Mouse (Mus musculus) neural tube, embryonic 15.5 days (tissue): ENCODE results near the gene Mpdu1. TPM values are rescaled to one million over a fixed set of nuclear protein-coding genes. Genes with fewer than 3 reads are reported as not detected.
A peak's percentile ranks its signal among the peaks of the same experiment; 100 is the strongest.
"Not testable (repeated sequence)": the region's sequence is repeated elsewhere in the genome, so short reads cannot be mapped to it uniquely, and the experiment has no call there.

ENCODE experiments used
- ATAC-seq: fragments of 200-750 bp; cut with Nextera tagmentation; 2 replicates; pipeline ENCODE4 v1.8.0; 2017; ENCODE audit warnings: mild to moderate bottlenecking, moderate TSS enrichment, moderate library complexity; ENCODE audit not compliant: low FRiP score
- H3K27ac ChIP-seq: fragments of 300-500 bp; sonication (generic); replicated peaks from 2 replicates; pipeline ENCODE4 v1.5.1; 2015; ENCODE audit warnings: mild to moderate bottlenecking, inconsistent platforms
- H3K27me3 ChIP-seq: fragments of 300-500 bp; sonication (generic); replicated peaks from 2 replicates; pipeline ENCODE4 v1.6.1; 2015; ENCODE audit warnings: inconsistent platforms
- H3K36me3 ChIP-seq: fragments of 300-500 bp; sonication (generic); 2 replicates; pipeline ENCODE4 v1.6.1; 2015; ENCODE audit warnings: inconsistent platforms
- H3K4me1 ChIP-seq: fragments of 300-500 bp; sonication (generic); 2 replicates; pipeline ENCODE4 v1.6.1; 2015; ENCODE audit warnings: inconsistent platforms
- H3K4me2 ChIP-seq: fragments of 300-500 bp; sonication (generic); 2 replicates; pipeline ENCODE4 v1.6.1; 2015; ENCODE audit warnings: inconsistent platforms, mild to moderate bottlenecking, moderate library complexity
- H3K4me3 ChIP-seq: fragments of 300-500 bp; sonication (generic); replicated peaks from 2 replicates; pipeline ENCODE4 v1.5.1; 2015; ENCODE audit warnings: mild to moderate bottlenecking, inconsistent platforms
- H3K9ac ChIP-seq: fragments of 300-500 bp; sonication (generic); replicated peaks from 2 replicates; pipeline ENCODE4 v1.6.1; 2015; ENCODE audit warnings: mild to moderate bottlenecking, inconsistent platforms
- H3K9me3 ChIP-seq: fragments of 300-500 bp; sonication (generic); replicated peaks from 2 replicates; pipeline ENCODE4 v1.6.1; 2016; ENCODE audit warnings: inconsistent platforms
- WGBS: fragments of 180-500 bp; shearing (Covaris S2); methylation state at CpG from one replicate; pipeline ENCODE4 v1.1.7; 2015; ENCODE audit warnings: mixed read lengths; 5-methylcytosine and 5-hydroxymethylcytosine counted together
- polyA plus RNA-seq: library from polyadenylated mRNA; unstranded; fragments of >200 nt; fragmentation: Nextera tagmentation; extraction: Ambion mirVana; gene quantifications from 2 replicates; pipeline ENCODE4 v1.2.1, GENCODE M21; 2015

Mpdu1 gene
- polyA plus RNA-seq, 1 experiment from 2014 or later = 101 TPM

DNA sequence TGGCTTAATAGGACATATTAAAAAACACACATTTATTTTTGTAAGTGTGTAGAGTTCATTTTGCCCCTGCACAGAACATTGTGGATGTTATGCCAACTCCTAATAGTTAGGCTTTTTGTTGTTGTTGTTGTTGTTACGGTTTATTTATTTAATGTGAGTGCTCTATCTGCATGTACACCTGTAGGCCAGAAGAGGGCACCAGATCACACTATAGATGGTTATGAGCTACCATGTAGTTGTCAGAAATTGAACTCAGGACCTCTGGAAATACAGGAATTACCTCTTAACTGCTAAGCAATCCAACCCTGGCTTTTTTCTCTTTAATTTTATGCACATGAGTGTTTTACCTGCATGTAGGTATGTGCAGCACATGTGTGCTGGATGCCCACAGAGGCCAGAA is 32.6 kb downstream of the Mpdu1 start:
- no peak for ATAC-seq
- Histone ChIP-seq H3K4me1 (peaks cover 15% of the 10 kb centered on the region), H3K4me3 (no peak overlapping the region), H3K36me3 (no peaks in the 10 kb centered on the region), H3K9me3 (no peaks in the 10 kb centered on the region), H3K4me2 (no peak overlapping the region), H3K27ac (no peak overlapping the region), H3K9ac (no peak overlapping the region), H3K27me3 (no peaks in the 10 kb centered on the region)
- 71% methylated on average over 1 of the region's 1 CpGs for WGBS

- H3K27me3 ChIP-seq = no peaks in the 10 kb centered on the region
- no peak overlapping the region for H3K9ac ChIP-seq
- H3K36me3 ChIP-seq = no peaks in the 10 kb centered on the region
- H3K4me3 ChIP-seq = no peak overlapping the region
- WGBS = 36% methylated on average over 6 of the region's 6 CpGs
- no peak overlapping the region for H3K27ac ChIP-seq
- H3K4me1 ChIP-seq = peaks cover 6% of the 10 kb centered on the region
- ATAC-seq = no peak
- H3K4me2 ChIP-seq = no peak overlapping the region
- no peaks in the 10 kb centered on the region for H3K9me3 ChIP-seq
These were observed 34.2 kb downstream of the Mpdu1 start for GRCm38 (mm10) chr11:69628286-69628685.

- WGBS = 93% methylated on average over 2 of the region's 2 CpGs
- not testable (repeated sequence) for H3K9ac ChIP-seq, H3K9me3 ChIP-seq, H3K36me3 ChIP-seq, ATAC-seq, H3K4me2 ChIP-seq, H3K4me3 ChIP-seq, H3K27me3 ChIP-seq, H3K27ac ChIP-seq
- H3K4me1 ChIP-seq = peaks cover 22% of the 10 kb centered on the region
These were observed 38.1 kb downstream of the Mpdu1 start for GRCm38 (mm10) chr11:69624339-69624738.

- Histone ChIP-seq H3K27ac (no peak overlapping the region), H3K9ac (peak overlapping the region; percentile 63), H3K4me3 (peak overlapping the region; percentile 56), H3K4me1 (peaks cover 20% of the 10 kb centered on the region), H3K27me3 (no peaks in the 10 kb centered on the region), H3K36me3 (no peaks in the 10 kb centered on the region), H3K9me3 (no peaks in the 10 kb centered on the region), H3K4me2 (peak overlapping the region; percentile 82)
- no peak for ATAC-seq
- WGBS = 57% methylated on average over 4 of the region's 4 CpGs
These were observed 39.4 kb downstream of the Mpdu1 start for GRCm38 (mm10) chr11:69623006-69623405.

DNA sequence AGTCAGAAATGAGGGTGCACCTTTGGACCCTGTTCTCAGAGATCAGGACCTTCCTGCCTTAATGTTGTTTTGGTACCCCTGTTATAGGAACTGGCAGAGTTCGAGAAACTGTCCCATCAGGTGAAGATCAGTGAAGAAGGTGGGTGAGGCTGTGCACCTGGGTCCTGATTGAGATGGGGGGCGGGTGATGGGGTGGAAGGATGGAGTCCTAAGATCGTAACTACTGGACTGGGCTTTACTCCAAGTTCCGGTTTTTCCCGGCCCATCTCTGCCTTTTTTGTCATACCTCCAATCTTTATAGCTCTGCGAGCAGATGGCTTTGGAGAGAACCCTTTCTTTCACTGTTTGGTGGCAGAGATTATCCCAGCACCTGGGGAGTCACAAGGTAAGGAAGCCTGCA is 40.0 kb downstream of the Mpdu1 start:
- Histone ChIP-seq H3K27me3 (no peaks in the 10 kb centered on the region), H3K9me3 (no peaks in the 10 kb centered on the region), H3K27ac (peak overlapping the region; percentile 86), H3K4me2 (peak overlapping the region; percentile 82), H3K9ac (peak overlapping the region; percentile 63), H3K36me3 (no peaks in the 10 kb centered on the region), H3K4me3 (peak overlapping the region; percentile 56), H3K4me1 (peaks cover 20% of the 10 kb centered on the region)
- WGBS = 27% methylated on average over 6 of the region's 6 CpGs
- ATAC-seq = no peak; the same call in 1 of the 2 replicates

- peak; percentile 92 for ATAC-seq
- Histone ChIP-seq H3K36me3 (no peaks in the 10 kb centered on the region), H3K27me3 (no peaks in the 10 kb centered on the region), H3K4me2 (peak within 1 kb of the TSS; percentile 82), H3K9me3 (no peaks in the 10 kb centered on the region), H3K4me1 (peaks cover 20% of the 10 kb centered on the region), H3K9ac (peak within 1 kb of the TSS; percentile 63), H3K27ac (peak within 1 kb of the TSS; percentile 86), H3K4me3 (peak within 1 kb of the TSS; percentile 56)
- under 1% methylated on average over 20 of the region's 20 CpGs for WGBS
These were observed 40.7 kb downstream of the Mpdu1 start, which contains the start of gene Sat2 for GRCm38 (mm10) chr11:69621571-69622268. TSS of gene Sat2 (plus strand) at chr11:69622024.

DNA sequence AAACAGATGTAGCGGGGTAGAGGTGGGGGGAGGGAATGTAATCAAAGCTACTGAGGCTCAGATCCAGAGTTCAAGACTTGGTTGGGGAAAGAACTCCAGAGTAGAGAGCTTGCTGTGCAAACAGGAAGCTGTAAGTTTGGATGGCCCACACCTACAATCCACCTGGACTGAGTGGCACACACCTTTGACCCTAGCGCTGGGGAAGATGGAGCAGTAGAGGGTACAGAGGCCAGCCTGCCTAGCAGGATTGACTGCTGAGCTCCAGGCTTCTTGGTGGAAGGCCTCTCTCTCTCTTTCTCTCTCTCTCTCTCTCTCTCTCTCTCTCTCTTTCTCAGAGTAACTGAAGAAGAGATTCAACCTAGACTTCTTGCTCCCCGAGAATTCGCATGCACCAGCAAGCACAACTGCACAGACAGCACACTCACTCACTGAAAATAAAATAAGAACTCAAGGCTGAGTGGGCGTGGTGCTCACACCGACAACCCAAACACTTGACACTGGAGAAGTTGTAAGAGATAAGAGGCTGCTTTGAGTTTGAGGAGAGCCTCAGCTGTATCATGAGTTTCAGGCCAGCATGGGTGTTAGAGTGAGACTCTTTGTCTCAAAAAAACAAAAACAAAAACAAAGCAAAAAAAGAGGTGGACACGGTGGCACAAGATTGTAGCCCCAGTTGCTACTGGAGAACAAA is 41.9 kb downstream of the Mpdu1 start:
- H3K4me3 ChIP-seq = no peak overlapping the region
- H3K9me3 ChIP-seq = no peaks in the 10 kb centered on the region
- no peak overlapping the region for H3K27ac ChIP-seq
- H3K4me1 ChIP-seq = peaks cover 20% of the 10 kb centered on the region
- no peak overlapping the region for H3K9ac ChIP-seq
- H3K36me3 ChIP-seq = no peaks in the 10 kb centered on the region
- ATAC-seq = no peak
- WGBS = 88% methylated on average over 7 of the region's 7 CpGs
- no peak overlapping the region for H3K4me2 ChIP-seq
- no peaks in the 10 kb centered on the region for H3K27me3 ChIP-seq

DNA sequence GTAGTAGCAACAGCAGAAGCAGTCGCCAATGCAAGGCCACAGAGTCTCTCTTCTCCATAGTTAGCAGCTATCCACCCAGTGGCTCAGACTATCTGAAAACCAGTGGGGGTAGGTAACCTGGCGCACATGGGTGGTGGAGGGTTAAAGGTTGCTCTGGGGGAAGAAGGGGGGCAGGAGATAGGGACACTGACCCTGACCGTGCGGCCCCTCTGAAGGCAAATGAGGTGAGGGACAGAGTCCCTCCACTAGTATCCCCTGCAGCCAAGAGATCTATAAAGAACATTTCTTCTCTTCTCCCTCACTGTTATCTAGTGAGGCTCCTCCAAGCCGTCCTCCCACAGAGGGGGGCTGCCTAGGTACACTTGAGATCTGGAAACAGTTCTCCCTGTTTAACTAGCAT is 44.6 kb downstream of the Mpdu1 start, which contains the start of gene Shbg:
Gene Shbg, minus strand, starts transcription at position 101 of the 400 bp plus-strand sequence.
- no peak for ATAC-seq
- Histone ChIP-seq H3K4me1 (peaks cover 16% of the 10 kb centered on the region), H3K36me3 (no peaks in the 10 kb centered on the region), H3K4me3 (no peak within 1 kb of the TSS), H3K27ac (no peak within 1 kb of the TSS), H3K27me3 (0 out of 2 replicates have a peak, but pooled peaks cover 4% of the 10 kb centered on the region), H3K9me3 (no peaks in the 10 kb centered on the region), H3K4me2 (no peak within 1 kb of the TSS), H3K9ac (no peak within 1 kb of the TSS)
- 74% methylated on average over 5 of the region's 5 CpGs for WGBS

DNA sequence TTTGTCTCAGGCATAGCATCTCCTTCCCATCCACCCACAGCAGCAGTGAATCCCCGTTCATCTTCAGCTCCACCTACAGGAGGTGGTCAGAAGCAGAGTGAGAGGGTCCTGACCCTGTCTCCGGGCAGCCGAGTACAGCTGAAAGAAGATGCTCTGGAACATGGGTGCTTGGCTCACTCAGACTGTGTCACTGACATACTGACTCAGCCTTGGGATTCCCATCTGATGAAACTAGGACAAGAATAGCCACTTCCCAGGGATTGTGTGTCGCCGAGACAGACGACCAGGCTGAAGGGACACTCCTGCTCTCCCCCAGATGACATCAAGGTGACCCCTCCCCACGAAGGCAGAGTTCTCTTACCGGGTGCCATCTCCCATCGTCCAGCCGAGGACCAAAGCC is 45.7 kb downstream of the Mpdu1 start:
- ATAC-seq = no peak
- Histone ChIP-seq H3K27ac (no peak overlapping the region), H3K9ac (no peak overlapping the region), H3K9me3 (no peaks in the 10 kb centered on the region), H3K27me3 (0 out of 2 replicates have a peak, but pooled peaks cover 4% of the 10 kb centered on the region), H3K4me2 (no peak overlapping the region), H3K4me3 (no peak overlapping the region), H3K4me1 (peaks cover 10% of the 10 kb centered on the region), H3K36me3 (no peaks in the 10 kb centered on the region)
- 50% methylated on average over 10 of the region's 10 CpGs for WGBS

- not testable (repeated sequence) for H3K9me3 ChIP-seq, H3K4me1 ChIP-seq, H3K36me3 ChIP-seq, H3K9ac ChIP-seq, H3K4me3 ChIP-seq, H3K27me3 ChIP-seq, H3K27ac ChIP-seq, ATAC-seq
- 55% methylated on average over 11 of the region's 11 CpGs for WGBS
- peak overlapping the region; percentile 36; the same call in 1 of the 2 replicates for H3K4me2 ChIP-seq
These were observed 48.2 kb downstream of the Mpdu1 start for GRCm38 (mm10) chr11:69614257-69614588.

DNA sequence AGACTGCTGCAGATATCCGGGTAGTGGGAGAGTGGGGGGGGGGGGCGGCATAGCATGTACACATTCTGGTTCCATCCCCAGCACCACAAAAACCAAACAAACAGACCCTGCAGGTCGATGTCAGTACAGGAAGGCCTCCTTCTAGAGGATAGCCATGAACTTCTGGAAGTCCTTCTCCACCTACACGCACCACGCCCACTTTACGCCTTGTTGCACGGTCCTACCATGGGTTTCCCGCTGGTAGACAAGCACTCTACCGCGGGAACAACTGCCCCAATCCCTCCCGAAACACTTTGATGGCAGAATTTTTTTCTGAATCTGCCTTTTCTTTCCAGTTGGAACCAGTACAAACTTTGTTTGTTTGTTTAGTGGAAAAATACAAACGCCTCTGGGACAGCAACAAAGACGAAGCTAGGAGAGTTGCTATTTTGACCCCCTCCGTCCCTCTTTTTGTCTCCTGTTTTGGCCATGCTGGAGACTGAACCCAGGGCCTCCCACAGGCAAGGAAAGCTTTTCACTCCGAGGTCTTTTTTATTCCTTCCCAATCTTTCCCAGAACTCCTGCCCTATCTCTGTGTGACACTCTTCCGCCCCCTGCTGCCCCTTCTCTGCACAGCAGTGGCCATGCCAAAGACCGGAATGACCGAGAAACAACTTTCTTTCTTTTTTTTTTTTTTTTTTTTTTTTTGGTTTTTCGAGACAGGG is 48.7 kb downstream of the Mpdu1 start:
- Histone ChIP-seq H3K4me1 (peaks cover 5% of the 10 kb centered on the region), H3K9me3 (no peaks in the 10 kb centered on the region), H3K4me3 (peak overlapping the region; percentile 8; the same call in 1 of the 2 replicates), H3K27me3 (0 out of 2 replicates have a peak, but pooled peaks cover 4% of the 10 kb centered on the region), H3K36me3 (no peaks in the 10 kb centered on the region), H3K27ac (peak overlapping the region; percentile 60; the same call in 1 of the 2 replicates), H3K9ac (0 out of 2 replicates have a peak overlapping the region, but pooled peaks have one; percentile 20), H3K4me2 (peak overlapping the region; percentile 36)
- WGBS = 11% methylated on average over 19 of the region's 19 CpGs
- ATAC-seq = no peak
